Mouse (Mus musculus) hindbrain, embryonic 12.5 days (tissue): ENCODE measurements at regions not wholly inside any gene's neighbourhood (a gene's known extent, or its start where the extent isn't known, plus 50 kb on each side); places are given as distances from the start of the nearest gene placed in this dataset.

Experiments used
- ATAC-seq: fragments of 200-750 bp; cut with Nextera tagmentation; 2 replicates; pipeline ENCODE4 v1.8.0; 2017; ENCODE audit warnings: moderate TSS enrichment; ENCODE audit not compliant: low FRiP score
- H3K27ac ChIP-seq: fragments of 300-500 bp; sonication (generic); 2 replicates; pipeline ENCODE4 v1.5.1; 2016; ENCODE audit warnings: mild to moderate bottlenecking
- H3K27me3 ChIP-seq: fragments of 300-500 bp; sonication (generic); 2 replicates; pipeline ENCODE4 v1.6.1; 2016; ENCODE audit warnings: mild to moderate bottlenecking
- H3K36me3 ChIP-seq: fragments of 300-500 bp; sonication (generic); 2 replicates; pipeline ENCODE4 v1.6.1; 2016; ENCODE audit warnings: mild to moderate bottlenecking
- H3K4me1 ChIP-seq: fragments of 300-500 bp; sonication (generic); 2 replicates; pipeline ENCODE4 v1.6.1; 2016
- H3K4me2 ChIP-seq: fragments of 300-500 bp; sonication (generic); replicated peaks from 2 replicates; pipeline ENCODE4 v1.6.1; 2016; ENCODE audit warnings: mild to moderate bottlenecking
- H3K4me3 ChIP-seq: fragments of 300-500 bp; sonication (generic); 2 replicates; pipeline ENCODE4 v1.5.1; 2016; ENCODE audit warnings: mild to moderate bottlenecking
- H3K9ac ChIP-seq: fragments of 300-500 bp; sonication (generic); 2 replicates; pipeline ENCODE4 v1.6.1; 2016; ENCODE audit warnings: mild to moderate bottlenecking, moderate library complexity
- H3K9me3 ChIP-seq: fragments of 300-500 bp; sonication (generic); replicated peaks from 2 replicates; pipeline ENCODE4 v1.6.1; 2016; ENCODE audit warnings: mild to moderate bottlenecking
- WGBS: fragments of 180-500 bp; shearing (Covaris S2); methylation state at CpG from one replicate; pipeline ENCODE4 v1.1.7; 2016; 5-methylcytosine and 5-hydroxymethylcytosine counted together

DNA sequence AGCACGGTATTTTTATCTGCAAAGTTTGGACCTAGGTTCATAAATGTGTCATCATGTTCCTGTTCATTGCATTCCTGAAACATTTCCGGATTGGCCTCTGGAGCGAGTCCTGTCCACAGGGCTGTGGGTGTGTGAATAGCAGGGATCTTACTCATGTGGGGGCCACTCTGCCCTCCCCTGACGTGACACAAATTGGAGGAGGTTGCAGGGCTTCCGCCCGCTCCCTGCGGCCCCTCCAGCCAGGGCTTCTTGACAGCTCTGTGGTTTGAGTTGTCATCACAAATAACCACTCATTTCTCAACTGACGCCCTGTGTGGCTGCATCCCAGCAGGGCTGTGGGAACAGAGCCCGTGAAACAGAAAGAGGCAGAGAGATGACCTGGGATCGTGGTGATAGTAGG, 619.9 kb upstream of the Sall1 start:
- no peak overlapping the region for H3K4me3 ChIP-seq
- no peaks in the 10 kb centered on the region for H3K9me3 ChIP-seq
- no peak overlapping the region for H3K9ac ChIP-seq
- H3K4me1 ChIP-seq, result 0 out of 2 replicates have a peak, but pooled peaks cover 4% of the 10 kb centered on the region
- H3K36me3 ChIP-seq, result no peaks in the 10 kb centered on the region
- H3K27me3 ChIP-seq, result 0 out of 2 replicates have a peak, but pooled peaks cover 7% of the 10 kb centered on the region
- H3K27ac ChIP-seq, result no peak overlapping the region
- no peak overlapping the region for H3K4me2 ChIP-seq
- ATAC-seq, result no peak
- WGBS, result 70% methylated on average over 10 of the region's 10 CpGs

DNA sequence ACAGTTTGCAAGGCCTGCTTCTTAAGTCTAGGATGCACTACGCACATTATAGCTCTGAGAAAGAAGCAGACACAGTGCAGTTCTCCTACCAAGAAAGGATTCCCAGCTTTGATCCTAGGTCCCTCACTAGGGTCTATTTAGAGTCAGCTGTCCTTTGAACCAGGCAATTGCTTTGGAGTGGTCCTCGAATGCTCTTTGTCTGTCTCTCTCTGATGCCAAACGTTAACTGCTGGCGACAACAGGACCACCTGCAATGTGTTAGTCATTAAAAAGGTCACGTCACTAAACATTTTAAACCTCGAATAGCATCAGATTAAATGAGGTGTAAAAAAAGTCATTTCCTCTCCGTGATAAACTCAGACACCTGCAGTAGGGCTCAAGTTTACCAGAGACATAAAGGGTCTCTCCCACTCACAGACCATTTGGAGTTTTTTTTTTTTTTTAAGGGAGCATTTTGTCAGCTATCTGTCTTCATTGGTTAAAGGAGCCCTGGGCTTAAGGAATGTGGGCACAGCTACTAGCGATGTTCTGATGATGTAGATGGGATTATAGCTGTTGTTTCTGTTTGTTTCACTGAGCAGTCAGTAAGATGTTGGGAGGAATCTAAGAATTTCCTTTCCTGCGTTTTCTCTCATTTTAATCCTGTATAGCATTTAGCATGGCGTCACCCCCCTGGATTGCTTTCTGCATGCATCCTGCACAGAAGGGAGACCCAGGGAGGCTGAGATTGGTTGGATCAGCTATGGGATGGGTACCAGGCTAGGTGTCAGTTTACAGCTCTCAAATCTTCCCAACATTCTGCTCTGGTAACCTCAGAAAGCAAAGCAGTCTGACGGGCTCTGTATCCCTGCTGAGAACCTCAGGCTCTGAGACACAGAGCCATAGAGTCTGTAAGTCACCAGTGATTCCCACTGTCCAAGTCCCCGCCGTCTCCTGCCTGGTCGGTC, 615.3 kb upstream of the Sall1 start:
- Histone ChIP-seq H3K4me3 (no peak overlapping the region), H3K27ac (no peak overlapping the region), H3K9me3 (no peaks in the 10 kb centered on the region), H3K36me3 (no peaks in the 10 kb centered on the region), H3K4me2 (0 out of 2 replicates have a peak overlapping the region, but pooled peaks have one; percentile 4), H3K9ac (no peak overlapping the region), H3K4me1 (0 out of 2 replicates have a peak, but pooled peaks cover 4% of the 10 kb centered on the region), H3K27me3 (0 out of 2 replicates have a peak, but pooled peaks cover 9% of the 10 kb centered on the region)
- ATAC-seq, result no peak
- WGBS, result 30% methylated on average over 14 of the region's 14 CpGs

DNA sequence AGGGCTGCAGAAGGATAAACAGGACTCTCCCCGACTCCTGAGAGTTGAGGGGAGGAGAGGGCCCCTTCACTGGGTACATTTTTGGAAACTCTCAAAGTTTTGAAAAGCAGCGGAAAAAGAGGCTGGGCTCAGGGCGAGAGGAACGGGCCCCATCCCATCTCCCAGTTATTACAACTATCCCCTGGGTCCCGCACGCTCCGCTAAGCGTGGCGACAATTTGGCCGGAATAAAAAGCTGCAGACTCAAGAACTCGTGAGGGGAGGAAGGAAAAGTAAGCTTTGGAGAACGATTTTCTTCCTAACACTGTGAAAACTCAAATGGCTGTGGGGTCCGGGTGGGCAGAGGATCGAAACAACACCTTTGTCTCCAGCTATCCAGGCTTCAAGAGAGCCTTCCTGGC, 611.4 kb upstream of the Sall1 start:
- Histone ChIP-seq H3K4me3 (no peak overlapping the region), H3K4me2 (no peak overlapping the region), H3K36me3 (no peaks in the 10 kb centered on the region), H3K4me1 (0 out of 2 replicates have a peak, but pooled peaks cover 4% of the 10 kb centered on the region), H3K9me3 (no peaks in the 10 kb centered on the region), H3K27me3 (0 out of 2 replicates have a peak, but pooled peaks cover 9% of the 10 kb centered on the region), H3K9ac (no peak overlapping the region), H3K27ac (no peak overlapping the region)
- WGBS, result 48% methylated on average over 14 of the region's 14 CpGs
- ATAC-seq, result no peak

DNA sequence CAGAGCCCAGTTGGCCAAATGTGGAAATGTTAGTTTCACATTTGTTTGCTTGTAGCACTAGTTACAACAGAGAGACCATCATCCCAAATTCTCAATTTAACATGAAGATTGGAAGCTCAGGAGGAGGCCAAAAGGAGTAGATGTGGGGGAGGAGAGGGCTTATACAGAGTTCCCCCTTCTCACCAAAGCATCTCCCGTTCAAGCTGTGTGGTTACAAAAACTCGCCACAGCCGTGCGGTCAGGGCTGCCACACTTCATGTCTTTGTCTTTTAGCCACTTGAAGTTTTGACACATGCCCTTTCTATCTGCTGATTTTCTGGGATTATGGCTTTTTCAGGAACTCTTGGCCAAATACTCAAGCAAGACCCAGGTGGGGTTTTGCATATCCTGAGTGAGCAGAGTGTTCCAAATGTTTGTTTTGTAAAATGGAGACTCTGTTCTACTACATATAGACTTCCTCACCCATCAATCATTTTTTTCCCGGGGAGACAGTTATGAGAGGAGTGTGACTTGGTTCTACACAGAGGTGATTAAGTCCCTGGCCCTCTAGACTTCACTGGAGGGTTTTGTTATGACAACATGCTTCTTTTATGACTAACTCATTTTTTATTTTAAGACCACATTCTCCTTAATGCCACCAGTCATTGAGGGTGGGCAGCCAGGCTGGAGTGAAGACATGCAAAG, 605.4 kb upstream of the Sall1 start:
- Histone ChIP-seq H3K4me3 (no peak overlapping the region), H3K27ac (no peak overlapping the region), H3K36me3 (no peaks in the 10 kb centered on the region), H3K27me3 (0 out of 2 replicates have a peak, but pooled peaks cover 1% of the 10 kb centered on the region), H3K9ac (no peak overlapping the region), H3K4me1 (no peaks in the 10 kb centered on the region), H3K4me2 (no peak overlapping the region), H3K9me3 (no peaks in the 10 kb centered on the region)
- 72% methylated on average over 5 of the region's 5 CpGs for WGBS
- no peak for ATAC-seq

DNA sequence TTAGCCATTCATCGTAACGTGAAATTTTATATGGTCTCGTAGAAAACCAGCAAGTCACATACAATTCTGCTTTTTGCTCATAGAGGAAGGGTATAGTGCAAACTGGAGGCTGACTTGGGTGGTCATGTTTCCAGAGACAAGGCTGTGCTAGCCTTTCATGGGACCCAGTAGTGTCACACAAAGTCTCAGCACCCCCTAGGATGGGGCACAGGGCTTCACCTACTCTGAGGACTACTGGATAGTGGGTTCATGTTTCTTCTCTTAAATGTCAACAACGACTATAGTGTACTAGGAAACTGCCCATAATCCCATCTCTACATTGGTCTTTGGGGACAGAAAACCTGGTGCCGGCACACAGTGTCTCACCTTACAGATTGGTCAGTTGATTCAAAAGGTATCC, 603.0 kb upstream of the Sall1 start:
- ATAC-seq, result no peak
- Histone ChIP-seq H3K9ac (no peak overlapping the region), H3K4me3 (no peak overlapping the region), H3K4me1 (no peaks in the 10 kb centered on the region), H3K4me2 (no peak overlapping the region), H3K36me3 (no peaks in the 10 kb centered on the region), H3K27ac (no peak overlapping the region), H3K9me3 (no peaks in the 10 kb centered on the region), H3K27me3 (no peaks in the 10 kb centered on the region)
- 93% methylated on average over 5 of the region's 5 CpGs for WGBS

DNA sequence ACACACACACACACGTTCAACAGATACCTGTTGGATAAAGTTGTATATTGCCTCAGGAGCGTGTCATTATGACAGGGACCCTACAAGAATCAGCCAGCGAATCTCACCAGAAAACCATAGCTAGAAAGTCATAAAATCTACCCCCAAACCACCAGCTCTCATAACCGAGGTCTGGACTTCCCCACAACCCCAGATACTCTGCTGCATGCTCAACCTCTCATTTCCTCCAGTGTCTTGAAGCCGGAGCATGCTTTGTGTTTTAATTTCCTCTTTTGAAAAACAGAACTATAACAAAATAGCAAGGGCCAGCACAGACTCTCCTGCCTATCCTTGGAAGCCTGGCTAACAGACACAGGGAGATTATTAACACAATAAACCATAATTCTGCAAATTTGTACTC, 597.4 kb upstream of the Sall1 start:
- Histone ChIP-seq H3K9ac (no peak overlapping the region), H3K27me3 (no peaks in the 10 kb centered on the region), H3K9me3 (no peaks in the 10 kb centered on the region), H3K4me1 (no peaks in the 10 kb centered on the region), H3K36me3 (no peaks in the 10 kb centered on the region), H3K4me2 (no peak overlapping the region), H3K4me3 (no peak overlapping the region), H3K27ac (no peak overlapping the region)
- no peak for ATAC-seq
- WGBS, result 79% methylated on average over 5 of the region's 5 CpGs

DNA sequence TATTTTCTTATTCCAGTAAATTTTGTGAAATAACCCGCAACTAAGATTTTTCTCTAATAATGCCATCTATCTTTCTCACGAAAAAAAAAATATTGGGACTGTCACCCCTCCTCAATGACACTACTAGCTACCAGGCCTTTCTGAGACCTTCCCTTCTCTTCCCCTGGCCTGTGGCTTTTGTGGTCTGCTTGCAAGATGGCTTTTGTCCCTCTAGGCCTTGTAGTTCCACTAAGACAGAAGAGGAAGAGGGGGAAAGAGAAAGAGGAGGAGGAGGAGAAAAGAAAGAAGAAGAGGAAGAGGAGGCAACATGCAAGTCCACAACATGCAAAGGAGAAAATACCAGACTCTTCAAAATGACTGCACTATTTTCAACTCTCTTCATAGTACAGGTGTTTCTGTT, 590.9 kb upstream of the Sall1 start:
- no peaks in the 10 kb centered on the region for H3K36me3 ChIP-seq
- peaks cover 4% of the 10 kb centered on the region; the same call in 1 of the 2 replicates for H3K4me1 ChIP-seq
- H3K9me3 ChIP-seq, result no peaks in the 10 kb centered on the region
- H3K9ac ChIP-seq, result no peak overlapping the region
- WGBS, result 94% methylated on average over 2 of the region's 2 CpGs
- no peak overlapping the region for H3K27ac ChIP-seq
- no peak overlapping the region for H3K4me3 ChIP-seq
- no peak overlapping the region for H3K4me2 ChIP-seq
- ATAC-seq, result no peak
- no peaks in the 10 kb centered on the region for H3K27me3 ChIP-seq

DNA sequence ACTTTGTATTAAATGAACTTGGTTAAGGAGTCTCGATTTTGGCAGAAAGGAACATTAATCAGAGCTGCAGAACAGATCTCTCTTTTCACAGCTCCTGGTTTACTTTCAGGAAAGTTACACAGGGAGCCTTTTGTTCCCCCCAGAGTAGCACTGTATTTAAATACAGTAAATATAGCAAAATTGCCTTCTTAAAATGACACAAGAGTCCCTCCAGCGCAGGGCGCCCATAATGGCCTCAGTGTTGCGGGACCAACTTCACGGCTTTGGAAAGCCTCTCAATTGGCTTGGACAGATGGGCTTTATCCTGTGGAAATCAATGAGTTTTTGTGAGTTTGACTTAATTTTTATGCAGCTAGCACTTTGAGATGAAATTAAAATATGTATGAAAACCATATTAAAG, 588.3 kb upstream of the Sall1 start:
- no peak overlapping the region for H3K27ac ChIP-seq
- H3K9me3 ChIP-seq, result no peaks in the 10 kb centered on the region
- H3K4me1 ChIP-seq, result peaks cover 4% of the 10 kb centered on the region; the same call in 1 of the 2 replicates
- ATAC-seq, result no peak
- no peaks in the 10 kb centered on the region for H3K36me3 ChIP-seq
- no peak overlapping the region for H3K4me3 ChIP-seq
- H3K27me3 ChIP-seq, result no peaks in the 10 kb centered on the region
- 59% methylated on average over 5 of the region's 5 CpGs for WGBS
- H3K4me2 ChIP-seq, result no peak overlapping the region
- H3K9ac ChIP-seq, result no peak overlapping the region

DNA sequence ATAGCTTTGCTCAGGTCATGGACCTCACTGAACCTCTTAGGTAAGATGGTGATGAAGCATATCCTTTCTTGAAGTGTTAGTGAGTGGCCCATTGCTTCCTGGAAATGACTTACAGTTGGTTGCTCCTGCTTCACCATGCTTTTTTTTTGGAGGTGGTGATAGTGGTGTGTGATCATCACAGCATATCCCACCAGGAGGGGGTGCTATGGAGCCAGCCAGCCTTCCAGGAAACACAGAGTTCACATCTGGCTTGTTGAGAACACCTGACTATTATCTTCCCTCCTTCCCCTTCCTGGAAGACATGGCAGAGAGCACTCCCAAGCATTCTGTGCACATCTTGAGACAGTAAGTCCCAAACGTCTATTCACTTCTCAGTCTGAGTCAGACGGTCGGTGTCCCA, 586.6 kb upstream of the Sall1 start:
- H3K4me3 ChIP-seq, result no peak overlapping the region
- H3K36me3 ChIP-seq, result no peaks in the 10 kb centered on the region
- no peaks in the 10 kb centered on the region for H3K9me3 ChIP-seq
- H3K4me1 ChIP-seq, result peaks cover 4% of the 10 kb centered on the region; the same call in 1 of the 2 replicates
- no peaks in the 10 kb centered on the region for H3K27me3 ChIP-seq
- ATAC-seq, result no peak
- no peak overlapping the region for H3K4me2 ChIP-seq
- 86% methylated on average over 3 of the region's 3 CpGs for WGBS
- no peak overlapping the region for H3K27ac ChIP-seq
- no peak overlapping the region for H3K9ac ChIP-seq

DNA sequence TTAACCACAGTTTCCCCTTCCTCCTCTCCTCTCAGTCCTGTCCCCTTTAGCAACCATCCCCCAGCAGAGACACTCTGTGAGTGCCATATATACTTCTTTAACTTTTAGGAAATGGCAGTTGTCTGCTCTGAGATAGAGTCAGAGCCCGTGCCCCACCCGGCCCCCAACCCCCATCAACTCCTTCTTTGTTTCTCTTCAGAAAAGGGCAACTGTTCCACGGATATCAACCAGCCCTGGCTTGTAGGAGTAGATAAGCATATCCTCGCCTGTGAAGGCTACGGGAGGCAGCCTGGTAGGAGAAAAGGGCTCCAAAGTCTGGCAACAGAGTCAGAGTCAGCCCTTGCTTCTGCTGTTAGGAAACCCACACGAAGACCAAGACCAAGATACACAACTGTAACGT, 574.1 kb upstream of the Sall1 start:
- H3K4me3 ChIP-seq, result no peak overlapping the region
- H3K36me3 ChIP-seq, result no peaks in the 10 kb centered on the region
- H3K4me2 ChIP-seq, result no peak overlapping the region
- H3K27me3 ChIP-seq, result no peaks in the 10 kb centered on the region
- 71% methylated on average over 7 of the region's 7 CpGs for WGBS
- H3K27ac ChIP-seq, result no peak overlapping the region
- no peaks in the 10 kb centered on the region for H3K9me3 ChIP-seq
- H3K4me1 ChIP-seq, result no peaks in the 10 kb centered on the region
- no peak for ATAC-seq
- no peak overlapping the region for H3K9ac ChIP-seq

DNA sequence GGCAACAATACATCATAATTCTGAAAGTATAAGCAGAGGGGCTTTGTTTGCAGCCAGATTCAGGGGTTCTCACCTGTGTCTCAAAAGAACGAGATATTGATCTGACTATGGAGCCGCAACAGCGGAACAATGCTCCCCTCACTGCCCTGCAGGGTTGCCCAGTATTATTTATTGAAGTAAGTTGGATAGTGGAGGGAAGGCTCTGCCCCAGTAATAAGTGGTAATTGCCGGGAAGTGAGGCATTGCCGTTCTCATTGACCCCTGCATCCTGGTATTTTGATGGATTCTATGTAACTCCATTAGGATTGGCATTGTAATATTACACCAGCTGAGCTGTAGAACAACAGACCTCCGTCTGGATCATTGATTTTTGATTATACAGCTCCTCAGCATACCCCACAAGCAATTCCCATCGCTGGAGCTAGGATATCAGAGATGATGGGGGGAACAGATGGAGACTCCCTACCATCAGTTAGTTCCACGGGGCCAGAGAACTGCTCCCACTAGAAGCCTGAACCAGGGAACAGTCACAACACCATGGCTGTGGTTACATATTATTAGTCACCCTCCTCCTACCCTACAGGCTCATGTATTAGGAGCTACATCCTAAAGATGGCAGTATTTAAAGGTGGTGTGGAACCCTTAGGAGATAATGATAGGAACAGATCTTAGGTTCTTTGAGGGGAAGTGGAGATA, 572.0 kb upstream of the Sall1 start:
- ATAC-seq, result no peak
- Histone ChIP-seq H3K4me1 (no peaks in the 10 kb centered on the region), H3K9ac (no peak overlapping the region), H3K36me3 (no peaks in the 10 kb centered on the region), H3K9me3 (no peaks in the 10 kb centered on the region), H3K4me2 (no peak overlapping the region), H3K27ac (no peak overlapping the region), H3K27me3 (no peaks in the 10 kb centered on the region), H3K4me3 (no peak overlapping the region)
- 62% methylated on average over 8 of the region's 8 CpGs for WGBS

DNA sequence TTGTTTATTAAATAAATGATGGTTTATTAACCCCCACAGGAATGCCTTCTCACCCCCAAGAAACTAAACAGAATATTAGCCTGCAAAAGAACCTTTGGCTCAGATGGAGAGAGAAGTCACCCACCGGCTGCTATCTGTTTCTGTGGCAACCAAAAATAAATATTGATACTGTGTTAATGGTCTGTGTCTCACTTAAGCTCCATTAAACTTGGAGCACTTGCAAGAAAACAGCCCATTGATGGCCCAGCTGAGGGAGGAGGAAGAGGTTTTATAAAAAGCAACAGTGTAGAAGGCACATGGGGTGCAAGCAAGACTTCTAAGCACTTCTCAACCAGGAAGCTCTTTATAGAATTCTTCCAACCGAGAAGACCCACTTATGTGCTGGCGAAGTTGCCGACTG, 565.1 kb upstream of the Sall1 start:
- Histone ChIP-seq H3K4me3 (no peak overlapping the region), H3K27ac (no peak overlapping the region), H3K4me2 (no peak overlapping the region), H3K27me3 (no peaks in the 10 kb centered on the region), H3K9me3 (no peaks in the 10 kb centered on the region), H3K4me1 (no peaks in the 10 kb centered on the region), H3K9ac (no peak overlapping the region), H3K36me3 (no peaks in the 10 kb centered on the region)
- 57% methylated on average over 4 of the region's 4 CpGs for WGBS
- ATAC-seq, result no peak
